Mouse (Mus musculus) liver, postnatal 0 days (tissue): ENCODE results near the gene Ccnd3.

Experiments used
- CTCF ChIP-seq: sonication (generic); IDR thresholded peaks from 2 replicates; pipeline ENCODE4 v1.5.1; 2016; ENCODE audit warnings: antibody characterized with exemption, low read depth
- EP300 ChIP-seq: IDR thresholded peaks from 2 replicates; pipeline ENCODE4 v1.6.1; 2016; ENCODE audit warnings: antibody characterized with exemption, low read depth, mild to moderate bottlenecking

DNA sequence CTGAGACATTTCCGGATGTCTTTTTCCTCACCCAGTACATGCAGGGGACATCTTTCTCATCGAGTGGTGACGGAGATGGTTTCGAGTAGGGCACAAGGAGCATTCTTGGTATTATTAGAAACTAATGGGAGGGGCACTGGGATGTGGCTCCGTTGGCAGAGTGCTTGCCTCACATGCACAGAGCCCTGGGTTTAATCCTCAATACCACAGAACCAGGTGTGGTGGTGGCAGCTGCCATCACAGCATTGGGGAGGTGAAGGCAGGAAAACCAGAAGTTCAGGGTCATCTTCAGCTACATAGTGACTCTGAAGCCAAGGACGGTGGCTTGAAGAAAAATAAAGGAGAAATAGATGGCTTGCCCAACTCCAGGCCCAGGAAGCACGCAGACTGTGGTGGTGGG lies 42.6 kb upstream of the Ccnd3 start:
- TF ChIP-seq EP300 (no peak), CTCF (no peak)
